Mouse (Mus musculus) R1 (cell line): ENCODE data around the gene Tor1aip2.

Experiments used
- DNase-seq: peaks from one replicate; pipeline ENCODE4 v3.0.0-alpha.2; 2018; ENCODE audit warnings: low read depth, low spot score

Tor1aip2 gene

GRCm38 (mm10) chr1:156041451-156042241 lies 6.4 kb downstream of the Tor1aip2 start:
- peak; percentile 45 for DNase-seq

- DNase-seq: no peak
These were observed 7.3 kb downstream of the Tor1aip2 start for GRCm38 (mm10) chr1:156042481-156042880.

DNA sequence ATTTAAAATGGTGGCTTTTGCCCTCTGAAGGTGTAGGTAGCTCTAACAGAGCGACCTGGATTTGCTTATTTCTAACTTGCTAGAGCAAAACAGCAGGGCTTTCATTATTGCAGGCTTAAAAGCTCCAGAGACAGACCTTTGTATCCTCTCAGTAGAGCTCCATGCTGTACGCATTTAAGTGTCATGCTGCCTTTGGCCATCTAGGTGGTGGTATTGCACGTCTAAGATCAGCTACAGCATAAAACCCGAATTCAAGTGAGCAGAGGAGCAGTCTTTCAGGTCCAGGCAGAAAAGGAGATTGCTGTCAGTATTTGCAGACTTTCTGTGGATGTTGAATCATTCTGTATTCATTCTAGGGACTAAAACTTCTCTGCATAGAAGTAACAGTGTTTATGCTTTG lies 7.8 kb downstream of the Tor1aip2 start:
- DNase-seq: peak; percentile 83

- DNase-seq: no peak
These were observed 9.0 kb downstream of the Tor1aip2 start for GRCm38 (mm10) chr1:156044211-156044611.

GRCm38 (mm10) chr1:156046688-156047087 lies 11.5 kb downstream of the Tor1aip2 start:
- DNase-seq: no peak

DNA sequence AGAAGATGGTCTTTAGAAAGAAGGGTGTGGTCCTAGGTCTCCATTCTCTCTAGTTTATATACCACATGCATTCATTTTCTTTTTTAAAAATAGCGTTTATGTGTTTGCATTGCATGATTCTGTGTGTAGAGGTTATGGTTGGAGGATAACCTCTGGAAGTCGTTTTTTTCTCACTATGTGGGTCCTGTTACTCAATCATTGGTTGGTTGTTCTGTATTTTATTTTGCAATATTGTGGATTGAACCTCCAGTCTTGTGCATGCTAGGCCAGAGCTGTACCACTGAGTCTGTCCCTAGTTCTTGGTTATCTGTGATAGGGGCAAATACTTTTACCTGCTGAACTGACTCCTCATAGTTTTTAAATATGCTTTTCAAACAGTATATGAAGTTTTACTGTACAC lies 23.0 kb downstream of the Tor1aip2 start:
- no peak for DNase-seq

DNA sequence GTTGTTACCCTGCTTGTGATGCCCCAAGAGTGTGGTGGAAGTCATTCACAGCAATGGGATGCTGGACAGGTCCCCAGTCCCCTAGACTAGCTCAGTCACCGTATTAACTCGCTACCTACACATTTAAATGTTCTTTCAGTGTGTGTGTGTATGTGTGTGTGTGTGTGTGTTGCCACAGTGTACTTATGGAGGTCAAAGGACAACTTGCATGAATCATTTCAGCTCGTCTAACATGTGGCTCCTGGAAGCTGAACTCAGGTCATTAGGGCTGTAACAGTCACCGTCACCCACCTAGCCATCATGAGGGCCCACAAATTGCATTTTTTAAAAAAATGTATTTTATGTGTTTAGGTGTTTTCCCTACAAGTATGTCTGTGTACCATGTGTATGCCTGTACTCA lies 27.0 kb downstream of the Tor1aip2 start:
- DNase-seq: no peak

DNA sequence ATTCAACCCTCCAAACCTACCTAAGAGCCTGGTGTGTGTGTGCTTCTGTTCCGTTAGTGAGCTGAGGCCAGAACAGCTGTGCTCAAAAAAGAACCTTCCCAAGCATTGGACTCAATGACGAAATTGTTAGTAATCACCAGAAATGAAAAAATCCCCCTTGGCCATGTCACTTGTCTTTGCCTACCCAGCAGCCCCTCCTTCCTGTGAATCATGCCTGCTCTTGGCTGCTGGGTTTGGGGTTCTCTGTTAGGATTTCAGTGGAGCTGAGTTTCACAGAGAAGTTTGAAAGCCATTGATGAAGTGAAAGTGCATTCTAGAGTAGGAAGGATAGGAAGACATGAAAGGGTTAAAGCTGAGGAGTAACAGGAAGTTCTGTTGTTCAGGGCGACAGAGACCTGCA lies 30.9 kb downstream of the Tor1aip2 start:
- DNase-seq: no peak

GRCm38 (mm10) chr1:156070106-156070505 lies 34.9 kb downstream of the Tor1aip2 start:
- no peak for DNase-seq

DNA sequence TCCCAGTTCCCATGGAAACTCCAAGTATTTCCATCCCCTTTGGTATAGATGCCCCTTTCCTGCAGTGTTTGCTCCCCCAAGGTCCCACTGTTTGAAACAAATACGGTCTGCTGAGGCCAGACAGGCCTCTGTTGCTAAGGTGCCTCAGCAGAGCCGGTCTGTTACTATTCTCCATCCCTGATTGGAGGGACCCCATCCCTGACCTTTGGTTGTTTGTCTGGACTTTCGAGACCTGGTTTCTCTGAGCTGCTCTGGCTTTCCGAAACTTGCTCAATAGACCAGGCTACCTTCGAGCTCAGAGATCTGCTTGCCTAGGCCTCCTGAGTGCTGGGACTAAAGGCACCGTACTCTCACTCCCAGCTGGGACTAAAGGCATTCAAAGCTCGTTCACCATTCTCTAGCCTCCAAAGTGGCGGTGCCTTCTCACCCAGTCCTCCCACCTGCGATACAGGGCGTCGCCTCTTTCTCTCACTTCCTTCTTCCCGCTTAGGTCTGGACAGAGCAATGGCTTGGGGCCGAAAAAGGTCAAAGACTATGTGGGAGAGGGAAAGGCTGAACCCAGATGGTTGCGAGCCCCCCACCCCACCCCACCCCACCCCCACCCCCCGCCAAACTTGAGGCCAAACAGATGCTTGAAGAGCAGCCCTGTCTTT lies 38.1 kb downstream of the Tor1aip2 start:
- peak; percentile 35 for DNase-seq

DNA sequence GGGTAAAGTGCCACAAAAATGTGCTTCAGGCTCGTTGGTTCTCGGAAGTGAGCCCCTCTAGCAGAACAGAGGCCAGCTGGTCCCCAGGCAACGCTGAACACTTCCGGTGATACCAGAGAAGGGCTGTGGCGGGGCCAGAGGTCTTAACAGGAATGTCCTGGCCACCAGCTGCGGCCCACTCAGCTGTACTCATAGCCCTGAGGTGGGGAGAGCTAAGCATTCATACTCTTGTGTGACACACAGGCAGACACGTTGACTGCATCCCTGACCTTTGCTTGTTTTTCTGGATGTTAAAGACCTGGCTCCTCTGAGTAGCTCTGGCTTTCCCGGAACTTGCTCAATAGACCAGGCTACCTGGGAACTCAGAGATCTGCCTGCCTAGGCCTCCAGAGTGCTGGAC lies 39.4 kb downstream of the Tor1aip2 start:
- DNase-seq: no peak

DNA sequence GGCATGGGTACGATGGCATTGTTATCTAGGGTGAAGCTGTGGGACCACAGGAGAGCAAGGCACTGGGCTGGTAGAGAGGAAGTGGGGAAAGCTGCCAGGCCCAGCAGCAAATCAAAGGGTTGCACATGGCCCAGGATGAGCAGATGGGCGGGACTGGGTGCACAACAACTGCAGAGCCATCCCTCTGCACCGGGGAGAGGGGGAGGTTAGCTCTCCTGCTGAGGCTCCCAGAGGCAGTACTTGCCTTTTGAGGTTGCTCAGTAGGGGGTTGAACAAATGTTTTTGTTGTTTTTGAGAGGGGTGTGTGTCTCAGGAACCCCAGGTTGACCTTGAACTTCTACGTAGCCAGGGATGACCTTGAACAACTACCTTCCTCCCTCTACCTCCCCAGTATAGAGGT lies 41.3 kb downstream of the Tor1aip2 start:
- DNase-seq: peak; percentile 78

- peak; percentile 54 for DNase-seq
These were observed 42.5 kb downstream of the Tor1aip2 start for GRCm38 (mm10) chr1:156077655-156078054.

DNA sequence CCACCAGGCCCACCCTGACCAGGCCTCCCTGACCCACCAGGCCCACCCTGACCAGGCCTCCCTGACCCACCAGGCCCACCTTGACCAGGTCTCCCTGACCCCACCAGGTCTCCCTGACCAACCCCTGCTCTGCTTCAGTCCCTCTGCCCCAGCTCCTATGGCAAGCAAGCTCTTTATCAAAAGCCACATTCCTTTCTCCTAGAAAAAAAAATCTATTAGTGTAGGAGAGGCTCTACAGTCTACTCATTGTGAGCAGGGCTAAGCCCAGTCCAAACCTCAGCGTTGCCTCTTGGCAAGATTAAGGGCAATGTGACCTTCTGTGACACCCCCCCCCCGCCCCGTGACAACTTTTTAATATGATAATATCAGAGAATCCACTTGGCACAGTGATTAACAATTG lies 49.4 kb downstream of the Tor1aip2 start:
- no peak for DNase-seq

DNA sequence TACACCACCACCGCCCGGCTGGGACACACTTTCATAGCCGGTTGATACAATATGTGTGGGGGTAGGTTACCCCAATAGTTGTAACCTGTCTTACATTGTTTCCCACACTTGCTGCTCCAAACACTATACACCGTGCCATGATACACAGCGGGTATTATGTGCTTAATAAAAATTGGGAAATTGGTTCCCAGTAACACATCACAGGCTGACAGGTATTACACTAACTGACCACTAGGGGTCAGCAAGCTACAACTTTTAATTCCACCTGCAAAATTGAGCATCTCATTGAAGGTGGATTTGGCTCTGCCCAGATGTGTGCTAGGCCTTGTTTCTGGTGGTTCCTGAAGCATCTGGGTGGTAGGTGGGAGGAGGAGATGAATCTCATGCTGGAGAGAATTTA lies 50.6 kb downstream of the Tor1aip2 start:
- peak; percentile 54 for DNase-seq

GRCm38 (mm10) chr1:156087586-156087985 lies 52.4 kb downstream of the Tor1aip2 start:
- DNase-seq: no peak

- peak; percentile 65 for DNase-seq
These were observed 54.4 kb downstream of the Tor1aip2 start for GRCm38 (mm10) chr1:156089561-156089960.

DNA sequence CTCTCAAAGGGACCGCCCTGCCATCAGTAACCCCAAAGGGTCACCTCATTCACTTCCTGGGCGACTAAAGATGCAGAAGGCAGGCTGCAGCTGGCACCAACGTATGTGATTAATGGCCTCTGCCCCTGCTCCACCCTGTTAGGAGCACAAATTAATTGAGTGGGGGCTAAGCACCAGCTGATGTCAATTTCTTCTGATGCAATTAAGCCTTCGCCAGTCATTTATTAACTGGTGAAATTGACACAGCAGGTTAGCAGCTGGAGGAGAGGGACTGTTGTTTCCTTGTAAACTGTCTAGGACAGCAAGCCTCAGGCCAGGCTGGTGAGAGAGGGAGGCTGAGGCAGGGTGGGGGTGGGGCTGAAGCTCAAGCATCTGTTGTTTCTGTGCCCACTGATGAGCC lies 54.8 kb downstream of the Tor1aip2 start:
- DNase-seq: no peak

DNA sequence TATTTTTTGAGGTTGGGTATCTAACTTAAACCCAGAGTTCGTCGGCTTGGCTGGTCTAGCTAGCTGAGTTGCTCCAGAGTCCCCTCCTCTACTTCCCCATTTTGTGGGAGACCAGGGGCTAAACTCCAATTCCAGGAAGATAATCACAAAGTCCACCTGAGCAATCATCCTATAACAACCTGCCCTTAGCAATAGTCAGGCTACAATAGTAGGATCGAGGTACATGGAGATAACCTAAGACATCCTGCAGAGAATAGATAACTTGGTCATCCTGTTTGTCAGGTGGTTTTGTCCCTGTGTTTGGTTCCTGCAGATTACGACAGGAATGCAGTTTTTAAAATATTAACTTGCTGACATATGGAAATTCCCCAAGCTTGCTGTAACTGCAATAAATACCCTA lies 56.6 kb downstream of the Tor1aip2 start:
- no peak for DNase-seq

- no peak for DNase-seq
These were observed 68.6 kb downstream of the Tor1aip2 start for GRCm38 (mm10) chr1:156103763-156104162.

DNA sequence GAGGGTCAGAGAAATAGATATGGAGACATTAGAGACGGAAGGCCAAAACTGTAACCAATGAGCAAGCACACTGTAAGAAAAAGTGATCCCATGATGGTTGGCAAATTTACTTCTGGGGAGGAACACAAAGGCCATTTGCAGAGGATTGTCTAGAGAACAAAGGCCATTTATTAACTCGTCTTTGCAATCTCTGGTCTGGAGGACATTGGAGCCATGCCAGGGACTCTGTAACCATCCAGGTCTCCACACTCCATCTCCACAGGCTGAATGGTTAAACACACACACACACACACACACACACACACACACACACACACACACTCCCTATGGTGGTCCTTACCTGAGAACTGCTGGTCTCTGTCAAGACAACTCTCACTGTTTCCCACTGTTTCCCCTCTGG lies 70.2 kb downstream of the Tor1aip2 start:
- no peak for DNase-seq

DNA sequence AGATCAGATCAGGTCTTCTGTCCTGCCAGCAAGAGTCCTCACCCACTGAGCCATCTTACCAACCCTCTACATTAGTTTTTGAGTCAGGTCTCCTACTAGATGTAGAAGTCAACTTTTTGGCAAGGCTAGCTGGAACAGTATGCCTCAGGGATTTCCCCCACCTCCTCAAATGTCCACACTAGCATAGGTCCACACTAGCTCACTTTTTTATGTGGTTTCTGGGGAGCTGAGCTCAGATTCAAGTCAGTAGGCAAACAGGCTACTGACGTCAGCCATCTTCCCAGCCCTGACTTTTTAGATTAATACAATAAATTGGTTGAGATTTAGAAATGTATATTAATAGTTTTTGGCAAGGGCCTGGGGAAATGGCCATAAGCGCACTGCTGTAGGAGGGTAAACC lies 72.2 kb downstream of the Tor1aip2 start:
- DNase-seq: no peak

DNA sequence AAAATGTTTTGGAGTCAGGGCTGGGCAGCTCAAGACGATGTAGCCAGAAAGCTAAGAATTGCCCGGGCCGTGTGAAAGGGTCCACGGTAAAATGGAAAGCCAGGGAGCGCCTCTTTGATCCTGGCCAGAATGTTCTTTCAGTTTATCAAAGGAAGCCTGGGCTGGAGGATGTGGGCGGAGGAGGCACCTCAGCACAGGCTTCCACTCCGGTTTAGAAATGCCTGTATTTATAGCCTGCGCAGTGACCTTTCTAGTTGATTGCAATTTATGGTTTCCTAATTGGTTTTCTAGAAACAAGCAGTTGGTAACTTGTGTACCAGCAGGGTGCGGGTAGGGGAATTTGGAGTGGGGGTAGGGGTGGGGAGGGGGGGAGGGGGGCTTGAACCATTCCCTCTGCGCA lies 73.2 kb downstream of the Tor1aip2 start:
- peak; percentile 23 for DNase-seq
